Mouse (Mus musculus) ES-Bruce4 (cell line): ENCODE data around the gene Htr5b.

ENCODE experiments used
- CTCF ChIP-seq: IDR thresholded peaks from one replicate; pipeline ENCODE4 v1.8.1; 2011; ENCODE audit warnings: low read depth, low read length
- EP300 ChIP-seq: IDR thresholded peaks from 2 replicates; pipeline ENCODE4 v1.6.1; 2011; ENCODE audit warnings: low read depth, low read length; ENCODE audit not compliant: insufficient read depth
- POLR2A ChIP-seq: IDR thresholded peaks from one replicate; pipeline ENCODE4 v1.8.1; 2011; ENCODE audit warnings: low read length; ENCODE audit not compliant: insufficient read depth

DNA sequence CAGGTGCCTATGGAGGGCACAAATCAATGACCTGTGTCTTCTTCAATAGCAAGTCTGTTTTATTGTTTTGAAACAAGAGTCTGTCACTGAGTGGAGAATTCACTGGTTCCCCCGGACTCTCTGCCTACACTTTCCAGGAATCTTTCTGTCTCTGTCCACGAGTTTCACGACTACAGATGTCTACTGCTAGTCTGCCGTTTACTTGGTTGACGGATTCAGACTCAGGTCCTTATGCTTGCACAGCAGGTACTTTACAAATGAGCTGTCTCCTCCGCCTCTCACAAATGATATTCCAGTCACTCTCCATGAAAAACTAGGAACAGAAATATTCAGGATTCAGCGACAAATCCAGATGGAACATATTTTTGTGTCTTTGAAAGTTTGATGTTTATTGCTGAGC, 42.3 kb upstream of the Htr5b start:
- no peak for TF ChIP-seq CTCF
- no peak for TF ChIP-seq POLR2A
- no peak for TF ChIP-seq EP300
